14 mouse cellular contexts compared by ENCODE assay signal in the genomic region with DNA sequence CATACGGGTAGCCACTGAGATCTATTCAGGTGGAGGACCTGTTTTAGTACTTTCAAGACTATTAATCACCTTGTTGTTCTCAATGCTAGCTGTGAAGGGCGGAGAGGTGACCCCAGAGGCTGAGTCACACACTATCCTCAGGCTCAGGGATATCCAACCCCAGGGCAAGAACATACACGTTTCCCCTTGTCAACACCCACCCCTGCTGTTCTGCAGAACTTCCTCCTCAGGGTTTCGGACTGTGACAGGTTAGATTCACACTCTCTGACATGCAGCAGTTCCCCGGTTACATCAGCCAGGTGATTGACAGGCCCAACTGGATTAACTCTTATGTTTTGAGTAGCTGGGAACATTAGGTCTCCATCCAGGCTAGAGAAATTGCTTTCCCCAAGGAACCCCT. TPM values are rescaled to one million over a fixed set of nuclear protein-coding genes. Genes with fewer than 3 reads are reported as not detected.
DNase-seq lines count a peak whose midpoint lies in the region; ATAC-seq and TF ChIP-seq lines count a peak whose summit lies in the region.
"Had no signal": no experiment of that assay in that cellular context is flagged by ENCODE, and none has a peak within 500 bp of the region (broad histone marks: within the 10 kb centered on the region; RNA-seq: fewer than 3 reads in every experiment).

No protein-coding gene starts in this region.

- H3K4me2 ChIP-seq in stomach, embryonic 15.5 days: no peak overlapping the region
- no peak overlapping the region for H3K4me2 ChIP-seq in forebrain, embryonic 15.5 days (replicated peaks)
- H3K4me2 ChIP-seq: lung, embryonic 15.5 days had no signal

- H3K9ac ChIP-seq in stomach, embryonic 15.5 days: no peak overlapping the region
- no peak overlapping the region for H3K9ac ChIP-seq in forebrain, embryonic 15.5 days (replicated peaks)
- H3K9ac ChIP-seq: lung, embryonic 15.5 days had no signal

- peak; percentile 94 for ATAC-seq in granulocyte monocyte progenitor cell, adult 5-6 weeks (replicated peaks; ENCODE audit: poor library complexity, severe bottlenecking)
- no peak for ATAC-seq in stomach, embryonic 15.5 days (ENCODE audit: insufficient read depth, low FRiP score, low read depth)
- ATAC-seq in forebrain, embryonic 15.5 days (replicated peaks): no peak
- ATAC-seq: hindbrain, embryonic 16.5 days had no signal

- peak overlapping the region; percentile 69 for H3K27ac ChIP-seq in gastrocnemius, adult 2 months
- peak overlapping the region; percentile 5; the same call in 1 of the 2 replicates for H3K27ac ChIP-seq in stomach, embryonic 15.5 days
- no peak overlapping the region for H3K27ac ChIP-seq in forebrain, embryonic 15.5 days (replicated peaks)
- H3K27ac ChIP-seq: left cerebral cortex, adult 2 months; lung, embryonic 15.5 days; midbrain, embryonic 10.5 days had no signal

- no peaks in the 10 kb centered on the region for H3K9me3 ChIP-seq in stomach, embryonic 15.5 days
- no peaks in the 10 kb centered on the region for H3K9me3 ChIP-seq in forebrain, embryonic 15.5 days
- H3K9me3 ChIP-seq: lung, embryonic 15.5 days; midbrain, embryonic 10.5 days had no signal

- 52% methylated on average over 5 of the region's 5 CpGs for WGBS in stomach, embryonic 15.5 days
- 64% methylated on average over 5 of the region's 5 CpGs for WGBS in forebrain, embryonic 15.5 days

- H3K4me1 ChIP-seq in stomach, embryonic 15.5 days: no peaks in the 10 kb centered on the region
- no peaks in the 10 kb centered on the region for H3K4me1 ChIP-seq in forebrain, embryonic 15.5 days
- H3K4me1 ChIP-seq: midbrain, embryonic 10.5 days had no signal

- no peaks in the 10 kb centered on the region for H3K27me3 ChIP-seq in stomach, embryonic 15.5 days (replicated peaks)
- no peaks in the 10 kb centered on the region for H3K27me3 ChIP-seq in forebrain, embryonic 15.5 days
- H3K27me3 ChIP-seq: lung, embryonic 15.5 days had no signal

- H3K4me3 ChIP-seq in gastrocnemius, adult 2 months: no peak overlapping the region
- no peak overlapping the region for H3K4me3 ChIP-seq in stomach, embryonic 15.5 days (replicated peaks)
- no peak overlapping the region for H3K4me3 ChIP-seq in forebrain, embryonic 15.5 days
- H3K4me3 ChIP-seq: left cerebral cortex, adult 2 months; lung, embryonic 15.5 days; midbrain, embryonic 10.5 days had no signal

- DNase-seq in gastrocnemius, adult 2 months: no peak
- no peak for DNase-seq in gastrocnemius, postnatal 25 days
- peak; percentile 54 for DNase-seq in spleen, postnatal 36 days (ENCODE audit: low spot score in 2 of 2)
- no peak for DNase-seq in spleen, postnatal 4 days (ENCODE audit: low spot score in 2 of 2)
- DNase-seq in layer of hippocampus, postnatal 14 days (ENCODE audit: low spot score in 2 of 2): no peak
- DNase-seq: cerebellum, adult 11-12 months; kidney, adult 8-10 months had no signal

- TF ChIP-seq CTCF in gastrocnemius, adult 2 months (IDR thresholded peaks at IDR 0.05): no peak

- no peaks in the 10 kb centered on the region for H3K36me3 ChIP-seq in stomach, embryonic 15.5 days
- H3K36me3 ChIP-seq in forebrain, embryonic 15.5 days: no peaks in the 10 kb centered on the region
- H3K36me3 ChIP-seq: lung, embryonic 15.5 days; midbrain, embryonic 10.5 days had no signal

- intact Hi-C loops in gastrocnemius, adult 2 months (cut with DNase I): no loop called here

RNA-seq across cellular contexts. Expression of a gene that starts 5.7 kb away (rescaled TPM):
- total RNA-seq in gastrocnemius, adult 2 months (2021): 10 to 100 TPM; 14.5 to 19.7 TPM
- total RNA-seq in gastrocnemius, postnatal 25 days (2021): 10 to 100 TPM in 1 of 2 experiments, 1 to 10 TPM in 1; 9.9 to 10.5 TPM
- 17.6 and 31.1 TPM in 2 replicates for total RNA-seq in granulocyte monocyte progenitor cell, adult 5-6 weeks (2014; fragmentation: Nextera tagmentation)
- total RNA-seq in granulocyte monocyte progenitor cell, adult 5-6 weeks (2017): 3.6 and 4.2 TPM in 2 replicates
- 6.5 TPM in 2 replicates for polyA plus RNA-seq in stomach, embryonic 15.5 days (2015; fragmentation: Nextera tagmentation; extraction: Ambion mirVana)
- 1 to 10 TPM; 4.7 to 5.3 TPM for total RNA-seq in layer of hippocampus, postnatal 14 days (2021)
- polyA plus RNA-seq in forebrain, embryonic 15.5 days (2015; fragmentation: Nextera tagmentation; extraction: Ambion mirVana): 0.59 and 0.61 TPM in 2 replicates

RNA-seq across cellular contexts. Expression of a gene that starts 5.9 kb away (rescaled TPM):
- 1 to 10 TPM; 1.1 to 2.9 TPM for total RNA-seq in gastrocnemius, adult 2 months (2021)
- 1 to 10 TPM; 1.5 to 1.6 TPM for total RNA-seq in gastrocnemius, postnatal 25 days (2021)
- total RNA-seq in granulocyte monocyte progenitor cell, adult 5-6 weeks (2014; fragmentation: Nextera tagmentation): 26.8 and 27.7 TPM in 2 replicates
- total RNA-seq in granulocyte monocyte progenitor cell, adult 5-6 weeks (2017): 23.5 and 24.9 TPM in 2 replicates
- polyA plus RNA-seq in stomach, embryonic 15.5 days (2015; fragmentation: Nextera tagmentation; extraction: Ambion mirVana): 7.2 and 9.3 TPM in 2 replicates
- 1 to 10 TPM; 3.1 to 3.7 TPM for total RNA-seq in layer of hippocampus, postnatal 14 days (2021)
- polyA plus RNA-seq in forebrain, embryonic 15.5 days (2015; fragmentation: Nextera tagmentation; extraction: Ambion mirVana): 13.4 and 15.3 TPM in 2 replicates

Comparison
In these comparisons a context has a peak if more than half of its experiments do, and no peak if none do; other contexts are left out.
1. DNase-seq: peak in spleen, postnatal 36 days (2 of 2); none in gastrocnemius, adult 2 months (single experiment), gastrocnemius, postnatal 25 days (single experiment), spleen, postnatal 4 days (0 of 2) and layer of hippocampus, postnatal 14 days (0 of 2).
2. RNA of a gene that starts 5.9 kb away (total RNA-seq): 23.5 to 27.7 TPM in granulocyte monocyte progenitor cell, adult 5-6 weeks; 3.1 to 3.7 TPM in layer of hippocampus, postnatal 14 days, 1.1 to 2.9 TPM in gastrocnemius, adult 2 months and 1.5 to 1.6 TPM in gastrocnemius, postnatal 25 days; every median in the first group is over 4 times any median in the second.